Mouse (Mus musculus) left cerebral cortex, adult 11 months (tissue): ENCODE measurements around the gene Tefm.
A peak's percentile ranks its signal among the peaks of the same experiment; 100 is the strongest.
"Not testable (repeated sequence)": the region's sequence is repeated elsewhere in the genome, so short reads cannot be mapped to it uniquely, and the experiment has no call there.

ENCODE experiments used
- DNase-seq: peaks from one replicate; pipeline ENCODE4 v3.0.0; 2022; ENCODE audit warnings: low spot score

Gene Tefm

DNA sequence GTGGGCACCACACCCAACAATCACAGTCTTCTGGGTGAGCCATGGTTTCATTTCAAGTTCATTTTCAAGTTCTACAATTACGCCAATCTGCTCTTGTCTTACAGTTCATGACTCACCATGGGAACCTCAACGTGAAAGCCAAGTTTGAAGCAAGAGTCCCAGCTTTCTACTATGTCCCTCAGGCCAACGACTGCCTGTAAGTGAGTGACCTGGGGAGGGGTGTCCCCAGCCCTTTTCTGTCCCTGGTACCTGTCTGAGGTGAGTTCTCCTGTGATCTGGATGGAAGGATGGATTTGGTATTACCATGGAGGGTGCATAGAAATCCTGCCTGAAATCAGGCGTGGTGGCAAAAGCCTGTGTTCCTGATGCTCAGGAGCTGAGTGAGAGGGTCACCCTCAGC lies 14.9 kb upstream of the Tefm start:
- no peak for DNase-seq

DNA sequence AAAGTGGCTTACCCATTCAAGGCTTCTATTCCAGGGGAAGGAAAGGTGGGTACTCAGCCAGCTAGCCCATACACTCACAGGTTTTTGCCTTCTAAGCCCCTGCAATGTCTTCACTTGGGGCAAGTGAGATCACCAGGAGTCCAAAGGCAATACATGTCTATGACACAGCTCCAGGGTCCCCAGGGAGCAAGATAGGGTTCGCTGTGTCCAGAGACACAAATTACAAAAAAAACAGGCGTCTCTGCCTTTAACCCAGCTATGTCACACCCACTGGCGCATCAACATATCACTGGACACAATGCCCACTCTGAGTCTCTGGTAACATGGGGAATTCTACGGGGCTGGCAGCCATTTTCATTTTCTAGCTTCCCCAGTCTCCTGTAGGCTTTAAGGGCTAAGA lies 14.0 kb upstream of the Tefm start:
- no peak for DNase-seq

DNA sequence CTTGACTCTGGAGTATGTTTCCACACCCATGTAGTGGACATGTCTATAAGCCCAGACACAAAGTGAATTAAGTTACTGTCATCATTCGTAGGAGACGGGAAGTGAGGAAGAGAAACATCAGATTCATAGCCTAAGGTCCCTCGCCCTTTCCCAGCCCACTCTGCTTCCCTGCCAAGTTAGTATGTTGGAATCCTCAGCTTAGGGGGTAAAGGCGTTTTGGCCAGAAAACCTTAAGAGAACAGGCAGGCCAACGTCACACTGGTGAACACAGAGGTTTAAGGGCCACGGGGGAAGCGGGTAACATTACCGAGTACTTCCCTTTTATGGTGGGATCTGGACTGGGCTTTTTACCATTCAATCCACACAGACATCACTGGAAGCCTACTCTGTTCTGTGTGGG lies 13.6 kb upstream of the Tefm start:
- no peak for DNase-seq

DNA sequence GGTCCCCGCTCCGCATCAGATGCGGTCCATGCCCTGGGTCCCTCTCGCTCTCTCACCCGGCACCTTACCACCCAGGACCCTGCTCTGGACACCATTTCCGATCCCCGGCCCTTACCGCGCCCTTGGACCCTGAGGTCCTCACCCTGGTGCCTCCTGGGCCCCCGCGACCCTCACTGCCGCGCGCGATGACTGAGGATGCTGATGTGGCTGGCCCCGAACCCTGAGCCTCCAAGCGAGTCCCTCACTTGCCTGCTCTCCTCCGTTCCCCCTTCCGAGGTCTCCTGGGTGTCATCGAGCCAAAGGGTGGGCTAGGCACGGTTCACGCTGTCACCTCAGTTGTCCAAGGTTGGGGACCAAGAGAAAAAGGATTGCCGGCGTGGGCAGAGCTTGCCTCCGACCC lies 12.5 kb upstream of the Tefm start:
- DNase-seq = no peak

DNA sequence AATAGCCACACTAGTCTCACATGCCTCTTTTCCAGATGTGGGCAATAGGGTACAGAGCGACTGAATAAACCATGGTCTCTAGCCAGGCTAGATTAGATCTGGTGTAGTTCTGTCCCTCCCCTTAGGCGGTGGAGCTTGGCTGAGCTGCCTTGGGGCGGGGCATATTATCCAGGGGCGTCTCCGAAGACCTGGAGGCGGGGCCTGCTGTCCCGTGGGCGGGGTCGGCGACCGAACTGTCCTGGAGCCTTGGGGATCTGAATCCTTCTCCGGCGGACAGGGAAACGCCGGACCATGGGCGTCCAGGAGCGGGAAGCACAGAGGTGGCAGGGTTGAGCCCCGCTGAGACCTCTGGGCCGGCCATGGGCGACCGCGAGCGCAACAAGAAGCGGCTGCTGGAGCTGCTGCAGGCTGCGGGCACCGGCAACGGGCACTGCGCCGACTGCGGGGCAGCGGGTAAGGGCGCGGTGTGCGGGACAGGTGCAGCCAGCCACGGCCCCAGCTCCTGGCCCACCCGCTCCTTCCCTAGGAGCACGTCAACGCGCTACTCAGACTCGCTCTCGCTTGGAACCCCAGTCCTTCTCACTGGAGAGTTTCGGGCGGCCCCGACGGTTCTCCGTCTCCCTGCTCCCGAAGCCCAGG lies 12.0 kb upstream of the Tefm start, which contains the start of gene Adap2:
Gene Adap2 (plus strand): TSS at position 249 of the 639 bp plus-strand sequence.
- DNase-seq = peak; percentile 52

DNA sequence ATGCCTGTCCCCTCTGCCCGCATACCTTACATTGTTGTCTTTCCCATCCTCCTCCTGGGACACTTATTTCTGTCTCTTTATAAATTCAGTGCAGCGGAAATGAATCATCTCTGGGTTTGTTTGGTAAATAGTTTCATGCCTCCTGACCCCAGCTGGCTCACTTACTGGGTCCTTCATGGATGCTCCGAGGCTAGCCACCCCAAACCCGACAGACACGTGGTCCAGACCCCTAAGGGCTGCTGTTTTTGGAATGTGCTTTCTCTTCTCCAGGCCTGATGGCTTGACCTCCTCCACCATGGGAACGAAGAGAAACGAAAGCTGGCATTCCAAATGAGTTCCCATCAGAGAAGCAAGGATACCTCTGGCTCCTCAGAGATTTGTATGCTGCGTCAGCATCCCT lies 10.4 kb upstream of the Tefm start:
- no peak for DNase-seq

DNA sequence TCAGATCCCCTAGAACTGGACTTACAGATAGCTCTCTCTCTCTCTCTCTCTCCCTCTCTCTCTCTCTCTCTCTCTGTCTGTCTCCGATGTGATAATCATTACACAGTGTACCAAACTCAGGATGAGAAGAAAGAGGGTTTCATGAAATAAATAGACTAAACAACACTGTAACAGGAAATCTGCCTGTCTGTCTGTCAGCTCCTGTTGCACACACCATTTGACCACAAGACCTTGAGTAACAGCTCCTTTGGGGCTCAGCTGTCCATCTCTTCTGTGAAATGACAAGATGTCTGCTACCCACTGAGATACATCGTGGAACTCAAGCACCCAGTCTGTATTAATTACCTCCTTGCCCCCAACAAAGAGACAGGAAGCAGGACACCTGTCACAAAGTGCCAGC lies 9.6 kb upstream of the Tefm start:
- DNase-seq = no peak

DNA sequence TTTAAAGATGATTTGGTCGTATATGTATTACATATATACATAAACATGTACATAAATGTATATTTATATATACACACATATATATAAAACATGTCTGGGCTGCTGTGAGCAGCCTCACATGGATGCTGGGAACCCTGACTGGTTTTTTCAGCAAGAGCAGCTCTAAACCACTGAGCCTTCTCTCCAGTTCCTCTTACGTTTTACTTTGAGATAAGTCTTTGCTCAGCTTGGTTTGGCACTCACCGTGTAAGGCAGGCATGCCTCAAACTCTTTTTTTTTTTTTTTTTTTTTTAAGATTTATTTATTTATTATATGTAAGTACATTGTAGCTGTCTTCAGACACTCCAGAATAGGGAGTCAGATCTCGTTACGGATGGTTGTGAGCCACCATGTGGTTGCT lies 8.6 kb upstream of the Tefm start:
- no peak for DNase-seq

DNA sequence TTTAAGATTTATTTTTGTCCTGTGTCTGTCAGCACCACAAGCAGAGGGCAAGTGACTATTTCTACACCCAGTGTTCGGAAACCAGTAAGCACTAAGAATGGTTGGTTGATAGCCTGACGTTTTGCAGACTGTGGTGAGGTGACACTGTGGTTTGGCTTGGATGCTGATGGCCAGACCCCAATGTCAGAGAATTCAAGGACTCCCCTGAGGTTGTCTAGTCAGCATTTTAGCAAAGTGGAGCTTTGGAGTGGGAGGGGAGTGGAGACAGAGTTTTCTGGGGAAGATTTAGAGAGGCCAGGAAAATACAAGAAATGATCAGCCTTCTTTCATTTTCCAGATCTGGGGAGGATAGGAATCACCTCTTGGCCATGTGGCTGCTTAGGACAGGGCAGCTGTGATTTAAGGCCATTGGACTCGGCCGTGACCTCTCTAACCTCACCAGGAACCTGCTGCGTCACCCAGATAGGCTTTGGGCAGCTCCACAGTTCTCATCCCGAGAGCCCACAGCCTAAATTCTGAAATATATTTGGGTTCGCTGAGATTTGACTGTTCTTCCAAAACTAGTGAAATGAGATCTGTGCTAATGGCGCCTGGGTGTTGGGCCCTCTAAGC lies 7.5 kb upstream of the Tefm start:
- no peak for DNase-seq

DNA sequence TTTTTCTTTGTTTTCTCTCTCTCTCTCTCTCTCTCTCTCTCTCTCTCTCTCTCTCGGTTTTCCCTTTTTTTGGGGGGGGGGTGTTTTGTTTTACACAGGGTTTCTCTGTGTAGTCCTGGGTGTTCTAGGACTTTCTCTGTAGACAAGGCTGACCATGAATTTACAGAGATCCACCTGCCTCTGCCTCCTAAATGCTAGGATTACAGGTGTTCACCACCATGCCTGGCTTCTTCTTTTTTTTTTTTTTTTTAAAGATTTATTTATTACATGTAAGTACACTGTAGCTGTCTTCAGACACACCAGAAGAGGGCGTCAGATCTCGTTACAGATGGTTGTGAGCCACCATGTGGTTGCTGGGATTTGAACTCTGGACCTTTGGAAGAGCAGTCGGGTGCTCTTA lies 7.0 kb upstream of the Tefm start:
- DNase-seq = not testable (repeated sequence)

DNA sequence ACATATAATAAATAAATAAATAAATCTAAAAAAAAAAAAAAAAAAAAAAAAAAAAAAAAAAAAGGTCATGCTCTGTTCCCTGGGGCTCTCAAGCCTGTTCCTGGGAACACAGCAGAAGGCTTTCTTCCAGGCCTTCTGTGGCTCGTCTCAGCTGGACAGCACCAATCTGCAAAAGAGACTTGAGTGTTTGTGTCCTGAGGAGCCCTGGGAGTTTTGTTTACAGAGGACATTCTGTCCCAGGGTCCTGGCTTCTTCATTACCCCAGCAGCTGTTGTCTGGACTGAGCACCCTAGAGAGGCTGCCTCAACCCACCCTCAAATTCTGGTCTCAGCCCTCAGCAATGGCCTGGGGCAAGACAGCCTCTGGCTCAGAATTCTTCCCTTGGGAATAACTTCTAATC lies 6.3 kb upstream of the Tefm start:
- DNase-seq = no peak

DNA sequence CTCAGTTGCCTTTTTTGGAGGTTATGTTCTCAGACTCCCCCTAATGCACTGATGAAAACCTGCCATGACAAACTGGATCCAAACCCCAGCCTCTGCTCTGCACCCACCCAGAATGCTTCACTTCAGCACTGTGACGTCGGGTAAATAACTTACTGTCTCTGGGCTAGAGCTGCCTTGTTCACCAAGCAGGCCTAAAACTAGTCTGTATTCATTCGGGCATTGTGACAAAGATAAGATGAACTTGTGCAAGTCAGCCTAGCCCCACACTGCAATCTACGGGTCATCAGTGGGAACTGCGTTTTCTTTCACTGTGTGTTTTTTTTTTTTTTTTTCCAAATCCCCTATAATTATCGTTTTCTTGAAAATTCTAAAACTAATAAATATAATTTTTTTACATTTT lies 5.8 kb upstream of the Tefm start:
- DNase-seq = no peak

DNA sequence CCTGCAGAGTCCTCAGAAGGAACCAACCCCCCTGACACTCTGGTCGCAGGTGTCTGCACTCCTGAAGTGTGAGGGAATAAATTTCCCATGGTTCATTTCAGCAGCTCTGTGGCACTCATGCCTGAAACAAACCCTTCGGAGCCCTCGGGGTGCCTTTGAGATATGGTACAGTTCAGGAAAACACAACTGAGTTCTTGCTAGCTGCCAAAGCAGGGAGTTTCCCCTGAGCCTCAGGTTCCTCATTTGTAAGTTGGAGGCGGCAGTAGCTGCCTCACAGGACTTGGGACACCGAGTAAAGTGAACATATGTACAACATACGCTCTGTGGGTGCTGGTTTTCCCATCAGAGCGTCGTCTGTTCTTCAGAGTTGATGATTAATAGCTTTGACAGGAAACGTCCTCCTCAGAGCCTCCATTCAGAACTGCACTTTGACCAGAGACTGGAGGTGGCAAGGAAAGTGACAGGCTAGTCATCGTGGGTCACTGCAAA lies 3.9 kb upstream of the Tefm start:
- no peak for DNase-seq

DNA sequence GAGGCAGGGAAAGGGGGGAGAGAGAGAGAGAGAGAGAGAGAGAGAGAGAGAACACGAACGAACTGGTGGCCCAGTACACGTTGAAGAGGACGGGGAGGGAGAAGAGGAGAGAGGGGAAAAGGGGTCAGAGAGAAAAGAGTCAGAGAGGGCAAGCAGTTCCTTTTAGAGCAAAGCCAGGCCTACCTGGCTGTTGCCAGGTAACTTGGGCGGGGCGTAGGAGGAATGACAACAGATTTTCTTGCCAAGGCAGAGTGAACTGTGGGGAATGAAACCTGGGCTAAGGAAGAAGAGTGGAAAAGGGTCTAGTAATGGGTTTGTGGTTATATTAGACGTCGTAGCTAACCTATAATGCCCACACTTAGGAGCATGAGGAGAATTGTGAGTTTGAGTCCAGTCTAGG lies 897 bp upstream of the Tefm start:
- no peak for DNase-seq

DNA sequence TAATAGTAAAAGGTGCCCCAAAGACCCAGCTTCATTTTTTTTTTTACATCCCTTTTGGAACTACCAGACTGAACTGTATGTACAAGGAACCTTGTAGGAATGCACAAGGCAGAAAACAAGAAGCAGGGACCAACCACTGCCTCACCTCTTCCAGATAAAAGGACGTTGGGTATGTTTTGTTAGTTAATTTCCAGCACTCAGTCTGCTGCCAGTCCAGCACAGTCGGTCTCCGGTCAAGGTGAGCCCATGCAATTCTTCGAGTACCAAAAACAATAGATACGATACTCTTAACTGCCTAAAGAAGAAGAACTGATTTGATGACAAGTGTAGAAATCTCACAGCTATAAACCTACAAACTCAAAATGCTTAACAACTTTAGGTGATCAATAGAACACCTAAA lies 4.2 kb downstream of the Tefm start:
- no peak for DNase-seq

DNA sequence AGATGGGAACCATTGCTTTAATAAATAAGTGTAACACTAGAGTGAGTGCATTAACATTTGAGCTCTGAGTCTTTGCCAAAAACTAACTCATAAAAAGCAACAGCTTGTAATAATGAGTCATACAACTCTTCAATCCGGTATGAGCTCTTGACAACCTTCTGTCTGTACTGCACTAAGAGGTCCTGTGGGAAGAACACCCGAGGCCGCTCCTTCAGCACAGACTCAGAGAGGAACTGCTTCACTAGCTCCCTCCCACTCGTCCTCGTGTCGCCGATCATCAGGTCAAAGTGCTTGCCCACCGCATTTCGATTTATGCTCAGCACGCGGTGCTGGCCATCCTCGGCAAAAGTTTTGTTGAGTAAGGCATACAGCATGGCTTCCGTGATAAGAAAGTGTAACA lies 5.2 kb downstream of the Tefm start:
- no peak for DNase-seq

DNA sequence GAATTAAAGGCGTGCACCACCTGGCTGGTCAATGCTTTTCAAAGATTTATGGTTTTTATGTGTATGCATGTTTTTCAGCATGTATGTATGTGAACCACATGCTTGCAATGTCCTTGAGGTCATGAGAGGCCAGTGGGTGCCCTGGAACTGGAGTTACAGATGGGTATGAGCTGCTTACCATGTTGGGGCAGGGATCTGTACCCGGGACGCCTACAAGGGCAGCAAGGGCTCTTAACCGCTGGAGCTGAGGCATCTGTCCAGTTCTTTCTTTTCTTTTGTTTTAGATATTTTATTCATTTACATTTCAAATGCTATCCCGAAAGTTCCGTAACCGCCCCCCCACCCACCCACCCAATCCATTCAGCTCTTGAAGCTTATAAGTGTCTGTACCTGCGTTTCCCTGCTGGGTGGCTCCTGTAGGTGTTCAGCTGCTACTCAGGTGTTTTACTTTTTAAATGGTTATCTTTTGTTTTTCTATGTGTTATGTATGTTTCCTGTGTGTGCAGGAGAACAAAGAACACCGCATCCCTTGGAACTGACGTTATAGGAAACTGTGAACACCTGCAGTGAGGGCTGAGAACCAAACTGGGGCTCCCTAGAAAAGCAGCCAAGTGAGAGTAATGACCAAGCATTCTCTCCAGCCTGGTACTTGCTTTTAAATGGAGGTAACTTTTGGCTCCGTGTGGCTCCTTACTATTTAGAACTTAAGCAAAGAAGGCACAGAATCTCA lies 5.9 kb downstream of the Tefm start:
- DNase-seq = no peak

DNA sequence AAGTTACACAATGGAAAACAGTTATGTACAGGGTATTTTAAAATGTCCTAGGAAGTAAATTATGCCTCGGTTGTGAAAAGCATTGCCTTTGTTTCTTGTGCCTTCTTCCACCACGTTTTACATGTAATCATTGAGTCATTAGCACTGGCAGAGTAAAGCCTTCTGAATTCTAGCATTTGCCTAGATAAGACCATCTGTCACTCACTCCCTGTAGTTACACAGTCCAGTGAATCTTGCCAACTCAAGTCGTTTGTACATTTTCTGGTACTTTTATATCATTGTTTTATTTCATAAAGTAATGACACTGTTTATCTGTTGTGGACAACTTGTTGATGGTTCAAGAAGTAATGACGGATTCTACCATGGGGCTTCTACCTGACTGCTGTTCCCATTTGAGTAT lies 7.2 kb downstream of the Tefm start:
- DNase-seq = no peak

DNA sequence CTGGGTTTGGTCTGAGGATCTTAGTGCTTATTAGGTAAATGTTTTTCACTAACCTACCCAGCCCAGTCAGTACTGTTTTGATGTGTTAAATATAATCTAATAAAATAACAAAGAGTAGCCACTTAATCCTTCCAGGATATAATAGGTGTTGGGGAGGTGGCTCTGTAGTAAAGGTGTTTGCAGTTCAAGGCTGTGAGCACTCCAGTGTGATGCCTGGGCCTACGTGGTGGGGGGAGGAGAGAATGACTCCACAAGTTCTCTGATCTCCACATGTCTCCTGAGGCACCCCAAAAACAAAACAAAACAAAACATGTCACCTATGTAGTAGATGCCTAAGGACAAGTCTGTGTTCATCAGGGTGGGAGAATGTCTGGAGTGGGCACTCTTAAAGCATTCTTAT lies 9.9 kb downstream of the Tefm start:
- DNase-seq = no peak

DNA sequence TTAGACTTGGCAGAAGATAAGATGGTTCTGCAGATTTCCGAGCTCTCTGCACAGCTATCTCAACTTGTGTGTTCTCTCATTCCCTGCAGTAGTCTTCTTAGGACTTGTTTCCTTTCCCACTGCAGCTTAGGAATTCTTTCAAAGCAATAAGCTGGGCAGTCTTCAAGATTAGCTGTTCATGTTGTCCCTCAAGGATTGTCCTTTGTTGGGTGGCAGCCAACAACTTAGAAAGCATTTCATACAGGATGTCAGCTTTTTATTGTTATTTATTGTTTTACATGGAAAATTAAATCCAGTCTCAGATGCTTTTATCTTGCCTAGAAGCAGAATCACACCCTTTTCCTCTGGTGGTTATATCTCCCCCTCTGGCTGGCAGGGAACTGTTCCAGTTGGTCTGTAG lies 25.6 kb downstream of the Tefm start:
- no peak for DNase-seq

DNA sequence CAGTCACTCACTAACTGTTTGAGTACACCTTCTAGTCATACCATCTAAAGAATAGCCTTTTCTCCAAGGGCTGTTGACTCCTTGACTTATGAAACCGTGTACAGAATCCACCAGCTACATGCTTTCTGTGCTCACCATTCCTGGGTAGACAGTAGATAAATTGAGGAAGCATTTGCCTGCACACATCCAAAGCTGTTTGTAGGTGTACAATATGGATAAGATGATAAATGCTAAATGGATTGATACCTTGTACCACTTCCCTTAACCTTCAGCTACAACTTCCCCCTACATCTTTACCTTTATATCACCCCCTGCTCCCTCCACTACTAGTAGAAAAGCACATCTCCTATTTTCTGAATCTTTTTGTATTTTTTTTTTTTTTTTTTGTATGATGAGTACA lies 37.6 kb downstream of the Tefm start:
- no peak for DNase-seq

DNA sequence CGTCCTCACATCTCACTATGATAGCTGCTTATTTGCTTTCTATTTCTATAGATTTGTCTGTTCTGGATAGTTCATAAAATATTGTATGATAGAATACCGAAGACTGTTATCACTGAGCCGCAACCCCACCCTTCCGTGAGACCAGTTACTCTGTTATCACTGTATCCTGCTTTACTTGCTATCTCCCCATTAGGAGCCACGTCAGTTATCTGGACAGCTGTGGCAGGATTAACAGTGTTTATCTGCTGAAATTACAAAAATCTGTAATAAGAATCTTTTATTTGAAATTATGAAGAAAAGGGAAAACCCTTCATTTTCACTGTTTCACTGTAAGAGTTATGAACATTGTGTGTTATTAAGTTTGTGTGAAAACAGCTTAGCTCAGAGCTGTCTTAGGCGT lies 40.7 kb downstream of the Tefm start:
- DNase-seq = no peak

DNA sequence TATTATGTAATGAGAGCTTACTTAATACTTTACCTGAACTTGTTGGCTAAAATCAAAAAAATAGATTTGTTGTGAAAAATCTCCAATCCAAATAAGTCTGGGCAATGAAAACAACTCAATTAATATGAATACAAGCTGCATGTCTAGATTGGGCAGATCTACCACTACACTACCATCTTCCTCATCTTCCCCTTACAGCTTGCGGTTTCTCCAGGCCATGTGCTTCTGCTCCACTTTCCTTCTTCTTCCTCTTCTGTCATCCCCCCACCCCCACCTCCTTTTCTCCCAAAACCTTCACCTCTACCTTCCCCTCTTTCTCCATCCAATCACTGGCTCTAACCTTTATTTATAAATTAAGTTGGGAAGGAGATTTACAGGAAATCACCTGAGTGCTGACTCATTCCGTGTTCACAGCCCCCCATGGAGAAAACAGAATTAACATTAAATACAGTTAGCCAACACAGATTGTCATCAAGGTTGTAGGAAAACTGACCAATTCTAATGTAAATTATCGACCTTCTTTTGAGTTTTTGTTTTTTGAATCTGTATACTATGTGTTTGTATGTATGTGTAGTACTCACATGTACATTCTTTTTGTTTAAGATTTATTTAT lies 43.4 kb downstream of the Tefm start:
- no peak for DNase-seq
